Mouse (Mus musculus) cerebellum, adult 2 months (tissue): ENCODE results near the gene Ppp3ca.

Experiments
- CTCF ChIP-seq: fragments of 200-500 bp; IDR thresholded peaks from 2 replicates; pipeline ENCODE4 v1.5.1; 2011; ENCODE audit warnings: low read depth, mild to moderate bottlenecking, control low read depth, low read length, moderate library complexity, borderline replicate concordance; ENCODE audit not compliant: insufficient read depth
- POLR2A ChIP-seq: fragments of 200-500 bp; IDR thresholded peaks from 2 replicates; pipeline ENCODE4 v1.6.1; 2011; ENCODE audit warnings: low read length, control low read depth, borderline replicate concordance; ENCODE audit not compliant: insufficient read depth

- no peak for TF ChIP-seq CTCF
- no peak for TF ChIP-seq POLR2A
Observed at GRCm38 (mm10) chr3:136917080-136917479, 247.2 kb downstream of the Ppp3ca start.
